Mouse (Mus musculus) kidney, embryonic 14.5 days (tissue): ENCODE data around the gene Tpte. TPM values are rescaled to one million over a fixed set of nuclear protein-coding genes. Genes with fewer than 3 reads are reported as not detected.

Experiments used
- ATAC-seq: fragments of 200-750 bp; cut with Nextera tagmentation; 2 replicates; pipeline ENCODE4 v1.8.0; 2017; ENCODE audit warnings: moderate number of reproducible peaks, mild to moderate bottlenecking, moderate TSS enrichment, moderate library complexity; ENCODE audit not compliant: low FRiP score, low TSS enrichment
- H3K27ac ChIP-seq: fragments of 300-500 bp; sonication (generic); 2 replicates; pipeline ENCODE4 v1.5.1; 2014; ENCODE audit warnings: low read depth, mild to moderate bottlenecking, low read length, moderate library complexity, mixed read lengths
- H3K27me3 ChIP-seq: fragments of 300-500 bp; sonication (generic); 2 replicates; pipeline ENCODE4 v1.6.1; 2014; ENCODE audit warnings: mild to moderate bottlenecking, low read length; ENCODE audit not compliant: control insufficient read depth, insufficient read depth
- H3K36me3 ChIP-seq: fragments of 300-500 bp; sonication (generic); 2 replicates; pipeline ENCODE4 v1.6.1; 2014; ENCODE audit warnings: low read length, mixed read lengths; ENCODE audit not compliant: control insufficient read depth, insufficient read depth
- H3K4me1 ChIP-seq: fragments of 300-500 bp; sonication (generic); 2 replicates; pipeline ENCODE4 v1.6.1; 2014; ENCODE audit warnings: low read length, mixed read lengths; ENCODE audit not compliant: control insufficient read depth, insufficient read depth
- H3K4me2 ChIP-seq: fragments of 300-500 bp; sonication (generic); replicated peaks from 2 replicates; pipeline ENCODE4 v1.6.1; 2014; ENCODE audit warnings: low read depth, mild to moderate bottlenecking, low read length
- H3K4me3 ChIP-seq: fragments of 300-500 bp; sonication (generic); 2 replicates; pipeline ENCODE4 v1.5.1; 2014; ENCODE audit warnings: mild to moderate bottlenecking, low read length
- H3K9ac ChIP-seq: fragments of 300-500 bp; sonication (generic); 2 replicates; pipeline ENCODE4 v1.6.1; 2014; ENCODE audit warnings: low read depth, mild to moderate bottlenecking, low read length, moderate library complexity
- H3K9me3 ChIP-seq: fragments of 300-500 bp; sonication (generic); 2 replicates; pipeline ENCODE4 v1.6.1; 2016; ENCODE audit warnings: low read length; ENCODE audit not compliant: control insufficient read depth
- WGBS: fragments of 180-500 bp; shearing (Covaris S2); extraction: QIAGEN DNeasy Blood & Tissue Kit; methylation state at CpG from one replicate; pipeline ENCODE4 v1.1.7; 2014; 5-methylcytosine and 5-hydroxymethylcytosine counted together
- polyA plus RNA-seq: library from polyadenylated mRNA; unstranded; fragments of >200 nt; fragmentation: Nextera tagmentation; extraction: Ambion mirVana; gene quantifications from 2 replicates; pipeline ENCODE4 v1.2.1, GENCODE M21; 2014

Gene Tpte
- not detected in 2 replicates for polyA plus RNA-seq

- no peak for ATAC-seq
- no peak within 1 kb of the TSS for H3K4me2 ChIP-seq
- H3K4me1 ChIP-seq = no peaks in the 10 kb centered on the region
- no peaks in the 10 kb centered on the region for H3K27me3 ChIP-seq
- H3K36me3 ChIP-seq = no peaks in the 10 kb centered on the region
- no peak within 1 kb of the TSS for H3K9ac ChIP-seq
- 67% methylated on average over 2 of the region's 2 CpGs for whole genome bisulfite sequencing
- H3K27ac ChIP-seq = no peak within 1 kb of the TSS
- H3K4me3 ChIP-seq = no peak within 1 kb of the TSS
- no peaks in the 10 kb centered on the region for H3K9me3 ChIP-seq
Measured at GRCm38 (mm10) chr8:22282999-22283491, at the start of gene Tpte. Tpte (plus strand) TSS chr8:22283441.

DNA sequence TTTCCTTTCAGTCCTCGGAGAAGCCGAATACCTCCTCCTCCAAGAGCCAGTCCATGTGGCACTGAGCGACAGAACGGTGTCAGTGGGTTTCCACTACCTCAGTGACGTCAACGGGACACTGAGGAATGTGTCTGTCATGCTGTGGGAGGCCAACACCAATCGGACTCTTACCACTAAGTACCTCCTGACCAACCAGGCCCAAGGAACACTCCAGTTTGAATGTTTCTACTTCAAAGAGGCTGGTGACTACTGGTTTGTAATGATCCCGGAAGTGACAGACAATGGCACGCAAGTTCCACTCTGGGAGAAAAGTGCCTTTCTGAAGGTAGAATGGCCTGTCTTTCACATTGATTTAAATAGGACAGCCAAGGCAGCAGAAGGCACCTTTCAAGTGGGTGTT is 40.3 kb upstream of the Tpte start:
- ATAC-seq = no peak
- H3K9ac ChIP-seq = no peak overlapping the region
- H3K4me1 ChIP-seq = no peaks in the 10 kb centered on the region
- H3K4me2 ChIP-seq = no peak overlapping the region
- H3K27ac ChIP-seq = no peak overlapping the region
- H3K27me3 ChIP-seq = no peaks in the 10 kb centered on the region
- WGBS = 89% methylated on average over 9 of the region's 9 CpGs
- H3K9me3 ChIP-seq = no peaks in the 10 kb centered on the region
- H3K36me3 ChIP-seq = no peaks in the 10 kb centered on the region
- no peak overlapping the region for H3K4me3 ChIP-seq

- H3K4me3 ChIP-seq = no peak overlapping the region
Measured at GRCm38 (mm10) chr8:22245663-22246062, 37.6 kb upstream of the Tpte start.

DNA sequence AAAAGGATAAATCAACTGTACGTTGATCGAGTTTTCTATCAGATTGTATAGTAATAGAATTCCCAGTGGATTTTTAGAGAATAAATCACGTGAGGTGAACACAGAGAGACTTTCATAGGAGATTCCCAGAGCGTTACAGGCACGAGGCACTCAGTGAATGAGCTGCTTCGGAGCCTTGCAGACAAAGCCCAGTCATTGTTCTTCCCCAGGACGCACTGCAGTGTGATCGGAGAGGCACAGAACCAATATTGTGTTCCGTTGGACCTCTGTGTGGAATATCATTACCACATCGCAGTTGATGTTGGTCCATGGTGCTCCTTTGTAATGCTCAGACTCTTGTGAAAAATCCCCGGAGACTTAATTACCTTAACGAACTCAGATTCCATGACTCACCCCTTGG is 35.3 kb upstream of the Tpte start:
- no peaks in the 10 kb centered on the region for H3K27me3 ChIP-seq
- H3K4me3 ChIP-seq = no peak overlapping the region
- no peak overlapping the region for H3K27ac ChIP-seq
- H3K9ac ChIP-seq = no peak overlapping the region
- no peak for ATAC-seq
- H3K4me2 ChIP-seq = no peak overlapping the region
- H3K4me1 ChIP-seq = no peaks in the 10 kb centered on the region
- no peaks in the 10 kb centered on the region for H3K9me3 ChIP-seq
- WGBS = 85% methylated on average over 12 of the region's 12 CpGs
- H3K36me3 ChIP-seq = no peaks in the 10 kb centered on the region

More at GRCm38 (mm10) chr8:22245663-22246062, 37.6 kb upstream of the Tpte start:
- H3K9me3 ChIP-seq = no peaks in the 10 kb centered on the region
- no peaks in the 10 kb centered on the region for H3K4me1 ChIP-seq
- ATAC-seq = no peak
- H3K27me3 ChIP-seq = no peaks in the 10 kb centered on the region
- H3K9ac ChIP-seq = no peak overlapping the region
- H3K36me3 ChIP-seq = no peaks in the 10 kb centered on the region
- H3K4me2 ChIP-seq = no peak overlapping the region
- no peak overlapping the region for H3K27ac ChIP-seq
- WGBS = 77% methylated on average over 1 of the region's 1 CpGs

- Histone ChIP-seq H3K9ac (no peak overlapping the region), H3K4me2 (no peak overlapping the region), H3K9me3 (peaks cover 2% of the 10 kb centered on the region; the same call in 1 of the 2 replicates), H3K27ac (no peak overlapping the region), H3K4me3 (no peak overlapping the region), H3K36me3 (no peaks in the 10 kb centered on the region), H3K27me3 (no peaks in the 10 kb centered on the region), H3K4me1 (no peaks in the 10 kb centered on the region)
- WGBS = 77% methylated on average over 9 of the region's 9 CpGs
- ATAC-seq = no peak
Measured at GRCm38 (mm10) chr8:22249080-22249479, 34.2 kb upstream of the Tpte start.

DNA sequence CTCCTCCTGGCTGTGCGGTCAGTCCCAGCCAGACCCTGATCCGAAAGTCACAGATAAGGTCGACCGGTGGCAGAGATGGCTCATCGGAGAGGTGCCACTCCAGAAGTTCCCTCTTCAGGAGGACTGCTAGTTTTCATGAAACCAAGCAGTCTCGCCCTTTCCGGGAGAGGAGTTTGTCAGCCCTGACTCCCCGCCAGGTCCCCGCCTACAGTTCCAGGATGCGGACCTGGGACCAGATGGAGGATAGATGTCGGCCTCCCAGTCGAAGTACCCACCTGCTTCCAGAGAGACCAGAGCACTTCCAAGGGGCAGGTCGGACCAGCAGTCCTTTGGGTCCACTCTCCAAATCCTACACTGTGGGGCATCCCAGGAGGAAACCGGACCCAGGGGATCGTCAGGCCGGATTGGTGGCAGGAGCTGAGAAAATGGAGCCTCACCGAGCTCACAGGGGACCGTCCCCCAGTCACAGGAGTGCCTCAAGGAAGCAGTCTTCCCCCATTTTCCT is 24.2 kb upstream of the Tpte start:
- Histone ChIP-seq H3K4me2 (no peak overlapping the region), H3K4me1 (no peaks in the 10 kb centered on the region), H3K27ac (no peak overlapping the region), H3K9ac (no peak overlapping the region), H3K9me3 (peaks cover 2% of the 10 kb centered on the region; the same call in 1 of the 2 replicates), H3K36me3 (no peaks in the 10 kb centered on the region), H3K4me3 (no peak overlapping the region), H3K27me3 (no peaks in the 10 kb centered on the region)
- ATAC-seq = no peak
- WGBS = 89% methylated on average over 18 of the region's 18 CpGs

GRCm38 (mm10) chr8:22259531-22259930 is 23.7 kb upstream of the Tpte start:
- WGBS = 84% methylated on average over 12 of the region's 12 CpGs
- no peak for ATAC-seq
- no peaks in the 10 kb centered on the region for H3K27me3 ChIP-seq
- H3K36me3 ChIP-seq = no peaks in the 10 kb centered on the region
- H3K9me3 ChIP-seq = no peaks in the 10 kb centered on the region
- H3K4me3 ChIP-seq = no peak overlapping the region
- H3K27ac ChIP-seq = no peak overlapping the region
- no peaks in the 10 kb centered on the region for H3K4me1 ChIP-seq
- no peak overlapping the region for H3K4me2 ChIP-seq
- H3K9ac ChIP-seq = no peak overlapping the region

DNA sequence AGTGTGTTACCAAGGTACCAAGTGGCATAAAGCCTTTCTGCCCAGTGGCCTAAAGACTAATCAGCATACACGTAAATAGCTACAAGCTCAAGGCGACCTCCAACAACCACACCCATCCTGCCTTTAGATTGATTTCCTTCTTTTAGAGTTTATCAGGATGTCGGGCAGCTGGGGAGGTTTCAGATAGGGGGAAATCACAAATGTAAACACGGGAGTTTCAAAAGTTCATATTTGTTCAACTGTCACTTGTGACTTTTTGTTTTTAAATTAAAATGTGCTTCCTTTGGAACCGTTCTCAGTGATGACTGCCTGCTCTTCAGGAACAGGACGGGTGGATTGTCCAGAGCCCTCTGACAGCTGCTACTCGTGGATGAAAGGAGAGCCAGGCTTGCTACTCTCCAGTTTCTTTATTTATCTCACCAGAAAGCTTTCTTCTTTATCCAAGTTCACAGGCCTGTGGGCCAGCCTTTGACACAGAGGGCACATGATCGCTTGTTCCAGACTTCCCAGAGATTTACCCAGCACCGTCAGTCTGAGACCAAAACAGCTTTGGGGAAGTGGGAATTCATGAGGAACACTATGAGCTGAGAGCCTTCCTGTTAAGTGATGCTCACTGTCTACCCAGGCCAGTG is 23.0 kb upstream of the Tpte start:
- H3K9me3 ChIP-seq = no peaks in the 10 kb centered on the region
- H3K27ac ChIP-seq = no peak overlapping the region
- no peak overlapping the region for H3K4me3 ChIP-seq
- no peak overlapping the region for H3K4me2 ChIP-seq
- H3K9ac ChIP-seq = no peak overlapping the region
- WGBS = 45% methylated on average over 9 of the region's 9 CpGs
- H3K36me3 ChIP-seq = no peaks in the 10 kb centered on the region
- ATAC-seq = no peak
- no peaks in the 10 kb centered on the region for H3K4me1 ChIP-seq
- H3K27me3 ChIP-seq = no peaks in the 10 kb centered on the region

DNA sequence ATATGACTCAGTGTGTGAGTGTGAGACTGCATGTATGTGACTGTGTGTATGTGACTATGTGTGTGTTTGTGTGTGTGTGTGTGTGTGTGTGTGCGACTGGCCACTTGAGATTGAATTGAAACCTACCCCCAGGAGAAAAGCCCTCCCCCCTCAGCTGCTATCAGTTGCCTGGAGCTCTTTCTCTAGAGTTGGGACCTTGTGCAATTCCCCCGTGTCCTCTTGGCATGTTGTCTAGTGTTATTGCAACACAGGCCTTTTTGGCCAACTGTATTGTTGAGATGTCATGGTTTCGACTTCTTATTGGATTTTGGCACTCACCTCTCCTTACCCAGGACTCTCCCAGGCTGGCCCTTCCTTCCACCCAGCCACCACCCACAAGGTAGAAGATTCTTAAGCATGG is 21.0 kb upstream of the Tpte start:
- WGBS = 87% methylated on average over 3 of the region's 3 CpGs
- Histone ChIP-seq H3K27ac (no peak overlapping the region), H3K9ac (no peak overlapping the region), H3K4me1 (no peaks in the 10 kb centered on the region), H3K36me3 (no peaks in the 10 kb centered on the region), H3K27me3 (no peaks in the 10 kb centered on the region), H3K4me3 (no peak overlapping the region), H3K9me3 (no peaks in the 10 kb centered on the region), H3K4me2 (no peak overlapping the region)
- no peak for ATAC-seq
